Mouse (Mus musculus) limb, embryonic 13.5 days (tissue): ENCODE data around the gene Mef2a. TPM values are rescaled to one million over a fixed set of nuclear protein-coding genes. Genes with fewer than 3 reads are reported as not detected.

ENCODE experiments used
- polyA plus RNA-seq: library from polyadenylated mRNA; unstranded; fragments of >200 nt; fragmentation: Nextera tagmentation; extraction: Ambion mirVana; gene quantifications from 2 replicates; pipeline ENCODE4 v1.2.1, GENCODE M21; 2015

Mef2a gene
- polyA plus RNA-seq, 1 experiment from 2014 or later, result 40.6 TPM

Other genes starting within 250 kb of the Mef2a start
- gene Lysmd4, start 150.3 kb downstream of the Mef2a start, polyA plus RNA-seq, result 18.4 and 19.4 TPM in 2 replicates